31 mouse cellular contexts compared by ENCODE assay signal in genomic region chr6:126053136-126053535, GRCm38 (mm10).
DNase-seq lines count a peak whose midpoint lies in the region; ATAC-seq lines count a peak whose summit lies in the region.
"Had no signal": no experiment of that assay in that cellular context is flagged by ENCODE, and none has a peak within 500 bp of the region (broad histone marks: within the 10 kb centered on the region; RNA-seq: fewer than 3 reads in every experiment).

No protein-coding gene starts in this region.

- no peaks in the 10 kb centered on the region for H3K4me1 ChIP-seq in midbrain, embryonic 11.5 days (ENCODE audit: control insufficient read depth, insufficient read depth, low read length)
- H3K4me1 ChIP-seq in midbrain, embryonic 10.5 days = no peaks in the 10 kb centered on the region
- H3K4me1 ChIP-seq: embryonic facial prominence, embryonic 13.5 days; forebrain, embryonic 10.5 days; forebrain, embryonic 13.5 days; hindbrain, embryonic 10.5 days; hindbrain, embryonic 13.5 days; intestine, embryonic 15.5 days had no signal

- H3K9ac ChIP-seq in midbrain, embryonic 11.5 days (ENCODE audit: low read length) = no peak overlapping the region
- H3K9ac ChIP-seq: embryonic facial prominence, embryonic 13.5 days; forebrain, embryonic 13.5 days; hindbrain, embryonic 13.5 days; intestine, embryonic 15.5 days had no signal

- DNase-seq in cerebellum, postnatal 10 days = peak; percentile 10 to 22
- no peak for DNase-seq in cerebellum, adult 11-12 months
- peak; percentile 19 to 20 for DNase-seq in cerebellum, postnatal 36 days
- peak; percentile 69 for DNase-seq in midbrain, embryonic 11.5 days (ENCODE audit: low spot score, missing footprints)
- DNase-seq in midbrain, embryonic 10.5 days (ENCODE audit: low spot score) = no peak
- DNase-seq in retina, embryonic 14.5 days (ENCODE audit: low spot score) = no peak
- DNase-seq: adrenal gland, postnatal 10 days; adrenal gland, postnatal 36 days; B cell, adult 2 months; cerebellum, adult 9-11 months; embryo, embryonic 11 days; gastrocnemius, postnatal 10 days; gastrocnemius, postnatal 36 days; heart, adult 2 months; heart, postnatal 36 days; kidney, adult 11 months; kidney, adult 8-10 months had no signal

- H3K4me2 ChIP-seq in midbrain, embryonic 11.5 days = no peak overlapping the region
- H3K4me2 ChIP-seq: embryonic facial prominence, embryonic 13.5 days; forebrain, embryonic 13.5 days; heart, embryonic 11.5 days; hindbrain, embryonic 13.5 days; intestine, embryonic 15.5 days had no signal

- H3K27ac ChIP-seq in midbrain, embryonic 11.5 days (ENCODE audit: low read depth, low read length) = no peak overlapping the region
- H3K27ac ChIP-seq in midbrain, embryonic 10.5 days (replicated peaks) = no peak overlapping the region
- H3K27ac ChIP-seq: embryonic facial prominence, embryonic 10.5 days; embryonic facial prominence, embryonic 13.5 days; forebrain, embryonic 10.5 days; forebrain, embryonic 13.5 days; heart, adult 2 months; hindbrain, embryonic 10.5 days; hindbrain, embryonic 13.5 days; intestine, embryonic 15.5 days had no signal

- H3K9me3 ChIP-seq in midbrain, embryonic 11.5 days (ENCODE audit: control insufficient read depth, low read length) = no peaks in the 10 kb centered on the region
- H3K9me3 ChIP-seq in midbrain, embryonic 10.5 days (replicated peaks) = no peaks in the 10 kb centered on the region
- H3K9me3 ChIP-seq: embryonic facial prominence, embryonic 10.5 days; embryonic facial prominence, embryonic 13.5 days; forebrain, embryonic 10.5 days; forebrain, embryonic 13.5 days; hindbrain, embryonic 10.5 days; hindbrain, embryonic 13.5 days; intestine, embryonic 15.5 days had no signal

- H3K27me3 ChIP-seq in midbrain, embryonic 11.5 days (ENCODE audit: control insufficient read depth, insufficient read depth, low read length) = no peaks in the 10 kb centered on the region
- H3K27me3 ChIP-seq in midbrain, embryonic 10.5 days (ENCODE audit: low read depth, poor library complexity, severe bottlenecking) = no peaks in the 10 kb centered on the region
- H3K27me3 ChIP-seq: embryonic facial prominence, embryonic 13.5 days; forebrain, embryonic 13.5 days; hindbrain, embryonic 13.5 days; intestine, embryonic 15.5 days had no signal

- no peaks in the 10 kb centered on the region for H3K36me3 ChIP-seq in midbrain, embryonic 11.5 days (ENCODE audit: control insufficient read depth, insufficient read depth, low read length)
- H3K36me3 ChIP-seq in midbrain, embryonic 10.5 days = no peaks in the 10 kb centered on the region
- H3K36me3 ChIP-seq: embryonic facial prominence, embryonic 10.5 days; embryonic facial prominence, embryonic 13.5 days; forebrain, embryonic 10.5 days; G1E; hindbrain, embryonic 10.5 days; hindbrain, embryonic 13.5 days; intestine, embryonic 15.5 days had no signal

- H3K4me3 ChIP-seq in midbrain, embryonic 11.5 days (ENCODE audit: low read depth, low read length) = no peak overlapping the region
- H3K4me3 ChIP-seq in midbrain, embryonic 10.5 days = no peak overlapping the region
- H3K4me3 ChIP-seq: embryonic facial prominence, embryonic 10.5 days; embryonic facial prominence, embryonic 13.5 days; erythroblast, embryonic 14.5 days; forebrain, embryonic 10.5 days; forebrain, embryonic 13.5 days; heart, adult 2 months; hindbrain, embryonic 10.5 days; hindbrain, embryonic 13.5 days; intestine, embryonic 15.5 days had no signal

- WGBS in midbrain, embryonic 11.5 days = 90% methylated on average over 5 of the region's 5 CpGs
- 86% methylated on average over 5 of the region's 5 CpGs for WGBS in midbrain, embryonic 10.5 days

- ATAC-seq in cerebellum, adult (ENCODE audit: insufficient number of reproducible peaks, low FRiP score, low TSS enrichment) = no peak
- no peak for ATAC-seq in midbrain, embryonic 11.5 days (ENCODE audit: low FRiP score)
- ATAC-seq: forebrain, embryonic 13.5 days; forebrain, embryonic 16.5 days; hindbrain, embryonic 16.5 days; intestine, embryonic 15.5 days; Patski had no signal

Comparison
In these comparisons a context has a peak if more than half of its experiments do, and no peak if none do; other contexts are left out.
1. DNase-seq: peak in cerebellum, postnatal 10 days (2 of 2), cerebellum, postnatal 36 days (2 of 2) and midbrain, embryonic 11.5 days (single experiment); none in cerebellum, adult 11-12 months (single experiment), midbrain, embryonic 10.5 days (single experiment) and retina, embryonic 14.5 days (single experiment).